Mouse (Mus musculus): ENCODE measurements around the gene Scarb2.

DNA sequence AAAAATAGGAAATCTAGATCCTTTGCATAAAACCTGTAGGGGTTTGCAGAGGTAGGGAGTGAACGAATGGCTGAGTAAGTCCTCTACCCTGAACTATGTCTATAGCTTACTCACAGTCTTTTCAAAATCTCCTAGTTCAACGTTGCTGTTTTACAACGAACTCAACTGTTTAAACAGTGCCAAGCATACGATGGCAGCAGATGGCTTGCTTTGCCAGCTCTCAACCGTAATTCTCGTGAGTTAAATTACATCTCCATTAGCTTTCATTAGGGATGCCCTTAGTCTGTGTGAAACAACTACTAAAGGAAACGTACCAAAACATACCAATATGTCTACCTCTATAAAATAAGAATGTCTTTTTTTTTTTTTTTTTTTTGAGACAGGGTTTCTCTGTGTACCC lies 75.0 kb downstream of the Scarb2 start:
- TF ChIP-seq POLR2A (IDR thresholded peaks at IDR 0.05; ENCODE audit: borderline replicate concordance, control insufficient read depth, low read depth, low read length) (no peak), CTCF (IDR thresholded peaks at IDR 0.05; ENCODE audit: control insufficient read depth, insufficient read depth, low read length) (no peak)
